Mouse (Mus musculus) inflammation-experienced regulatory T-cells, adult 16 weeks (primary cell): ENCODE measurements around the gene Magoh. TPM values are rescaled to one million over a fixed set of nuclear protein-coding genes. Genes with fewer than 3 reads are reported as not detected.

Experiments
- polyA plus RNA-seq: library from polyadenylated mRNA; unstranded; fragments of 100-300 nt; shearing (Covaris generic); gene quantifications from one replicate; pipeline ENCODE4 v1.2.1, GENCODE M21; 2017

The Magoh gene
- 145 TPM for polyA plus RNA-seq

DNA sequence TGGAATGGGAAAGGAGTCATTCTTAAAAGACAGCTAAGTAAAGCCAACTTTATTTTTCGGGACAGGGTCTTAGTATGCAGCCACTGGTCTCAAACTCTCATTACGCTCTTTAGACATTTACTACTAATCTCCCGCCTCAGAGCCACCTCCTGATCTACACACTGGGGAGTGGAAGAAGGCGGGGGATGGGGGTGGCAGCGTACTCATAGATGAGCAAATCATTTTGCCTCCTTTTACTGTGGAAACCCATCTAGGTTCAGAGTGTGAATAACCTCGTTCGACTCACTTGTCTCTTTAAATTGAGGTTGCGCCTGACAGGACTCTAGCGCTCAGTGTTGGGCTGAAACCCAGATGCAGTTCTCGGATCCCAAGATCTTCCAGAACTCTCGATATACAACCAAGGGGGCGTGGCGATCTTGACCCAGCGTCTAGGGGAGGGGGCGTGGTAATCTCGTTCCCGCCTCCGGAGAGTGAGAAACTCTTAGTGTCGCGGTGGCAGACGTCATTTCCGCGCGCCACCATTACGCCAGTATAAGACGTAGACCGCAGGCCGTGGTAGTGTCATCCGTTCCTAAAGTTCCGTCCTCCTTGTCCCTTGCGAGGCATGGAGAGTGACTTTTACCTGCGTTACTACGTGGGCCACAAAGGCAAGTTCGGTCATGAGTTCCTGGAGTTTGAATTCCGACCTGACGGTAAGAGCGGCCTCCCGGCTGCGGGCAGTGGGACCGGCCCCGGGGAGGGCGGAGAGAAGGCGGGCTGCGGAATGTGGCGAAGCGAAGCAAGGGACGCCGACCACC is at the start of gene Magoh:
Gene Magoh (plus strand): TSS at position 502 of the 797 bp plus-strand sequence.

DNA sequence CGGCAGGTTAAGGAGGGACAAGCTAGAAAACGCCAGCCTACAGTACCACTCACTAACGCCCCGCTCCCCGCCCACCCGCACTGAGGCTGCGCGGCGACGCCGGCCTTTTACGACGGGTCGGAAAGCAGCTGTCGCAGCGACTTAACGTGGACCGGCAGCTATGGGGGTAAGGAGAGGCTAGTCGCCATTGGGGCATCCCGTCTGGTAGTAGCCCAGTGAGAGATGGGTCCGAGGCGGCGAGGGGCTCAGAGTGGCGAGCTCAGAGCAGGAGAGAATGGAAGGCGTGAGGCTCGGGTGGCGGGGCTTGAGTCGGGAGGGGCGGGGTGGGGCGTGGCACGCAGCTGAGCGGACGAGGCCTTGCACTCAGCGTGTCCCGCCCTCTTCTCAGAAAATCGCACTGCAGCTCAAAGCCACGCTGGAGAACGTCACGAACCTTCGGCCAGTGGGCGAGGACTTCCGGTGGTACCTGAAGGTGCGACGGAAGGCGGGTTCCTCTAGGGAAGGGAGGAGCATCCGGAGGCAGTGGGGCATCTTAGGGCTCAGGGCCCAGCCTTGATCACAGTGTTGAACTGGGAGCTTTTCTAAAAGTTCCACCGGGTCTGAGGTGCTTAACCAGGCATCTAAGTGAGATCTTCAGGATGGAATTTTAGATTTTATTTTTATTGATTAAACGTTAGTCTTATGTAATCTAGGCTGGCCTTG is 10.3 kb downstream of the Magoh start, which contains the start of gene 0610037L13Rik:
Gene 0610037L13Rik (plus strand): TSS at position 83 of the 702 bp plus-strand sequence.

DNA sequence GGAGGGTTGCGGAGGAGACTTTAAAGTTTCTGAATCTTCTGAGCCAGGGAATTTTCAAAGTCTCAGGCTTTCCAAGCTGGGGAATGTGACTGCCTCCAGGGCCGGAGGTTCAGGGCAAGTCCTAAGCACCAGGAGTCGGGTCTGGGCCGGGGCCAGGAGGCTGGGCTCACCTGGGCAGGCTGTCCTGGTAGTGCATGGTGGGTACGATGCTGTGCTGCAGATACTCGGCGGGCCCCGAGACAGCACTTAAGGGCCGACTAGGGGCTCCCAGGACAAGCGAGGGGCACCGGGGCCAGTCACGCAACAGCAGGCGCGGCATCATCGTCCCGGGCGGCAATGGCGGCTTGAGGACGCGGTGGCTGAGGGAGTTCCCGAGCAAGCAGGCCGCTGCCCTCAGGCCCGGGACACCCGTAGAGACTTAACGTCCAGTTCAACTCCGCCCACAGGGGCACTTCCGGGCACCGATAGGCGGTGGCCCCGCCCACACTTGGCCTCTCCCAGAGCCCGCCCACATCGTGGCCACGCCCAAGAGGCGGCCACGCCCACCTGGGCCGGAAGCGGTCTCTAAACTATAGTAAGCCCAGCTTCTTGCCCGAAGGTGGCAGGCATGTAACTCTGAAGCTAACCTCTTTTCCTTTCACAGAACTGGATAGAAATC is 43.7 kb downstream of the Magoh start, which contains the start of gene Cpt2:
Gene Cpt2 (minus strand): TSS at position 466 of the 658 bp plus-strand sequence.

Other genes starting within 250 kb of the Magoh start
- not detected for gene Dmrtb1, start 195.5 kb upstream of the Magoh start, polyA plus RNA-seq
- 0.56 TPM for gene Lrp8, start 77.5 kb upstream of the Magoh start, polyA plus RNA-seq
- gene 0610037L13Rik, start 10.1 kb downstream of the Magoh start, polyA plus RNA-seq, result 72.0 TPM
- gene Cpt2, start 43.9 kb downstream of the Magoh start, polyA plus RNA-seq, result 32.0 TPM
- gene Slc1a7, start 88.6 kb downstream of the Magoh start, polyA plus RNA-seq, result not detected
- gene Podn, start 216.7 kb downstream of the Magoh start, polyA plus RNA-seq, result not detected